Mouse (Mus musculus) erythroblast, embryonic 14.5 days (primary cell): ENCODE data around the gene Cmc2.

Experiments
- GATA1 ChIP-seq: IDR thresholded peaks from 2 replicates; pipeline ENCODE4 v1.6.1; 2012; ENCODE audit warnings: low read length, inconsistent platforms, mixed read lengths
- TAL1 ChIP-seq: IDR thresholded peaks from 3 replicates; pipeline ENCODE4 v1.6.1; 2012; ENCODE audit warnings: low read length, inconsistent platforms, mixed read lengths

- no peak for TF ChIP-seq TAL1
- no peak for TF ChIP-seq GATA1
Observed at GRCm38 (mm10) chr8:116892130-116892529, 29.1 kb downstream of the Cmc2 start.
